Mouse (Mus musculus): ENCODE results near the gene Dkk2. TPM values are rescaled to one million over a fixed set of nuclear protein-coding genes. Genes with fewer than 3 reads are reported as not detected.
"Not testable (repeated sequence)": the region's sequence is repeated elsewhere in the genome, so short reads cannot be mapped to it uniquely, and the experiment has no call there.

The Dkk2 gene
- 0.01 TPM for polyA plus RNA-seq (2021)

DNA sequence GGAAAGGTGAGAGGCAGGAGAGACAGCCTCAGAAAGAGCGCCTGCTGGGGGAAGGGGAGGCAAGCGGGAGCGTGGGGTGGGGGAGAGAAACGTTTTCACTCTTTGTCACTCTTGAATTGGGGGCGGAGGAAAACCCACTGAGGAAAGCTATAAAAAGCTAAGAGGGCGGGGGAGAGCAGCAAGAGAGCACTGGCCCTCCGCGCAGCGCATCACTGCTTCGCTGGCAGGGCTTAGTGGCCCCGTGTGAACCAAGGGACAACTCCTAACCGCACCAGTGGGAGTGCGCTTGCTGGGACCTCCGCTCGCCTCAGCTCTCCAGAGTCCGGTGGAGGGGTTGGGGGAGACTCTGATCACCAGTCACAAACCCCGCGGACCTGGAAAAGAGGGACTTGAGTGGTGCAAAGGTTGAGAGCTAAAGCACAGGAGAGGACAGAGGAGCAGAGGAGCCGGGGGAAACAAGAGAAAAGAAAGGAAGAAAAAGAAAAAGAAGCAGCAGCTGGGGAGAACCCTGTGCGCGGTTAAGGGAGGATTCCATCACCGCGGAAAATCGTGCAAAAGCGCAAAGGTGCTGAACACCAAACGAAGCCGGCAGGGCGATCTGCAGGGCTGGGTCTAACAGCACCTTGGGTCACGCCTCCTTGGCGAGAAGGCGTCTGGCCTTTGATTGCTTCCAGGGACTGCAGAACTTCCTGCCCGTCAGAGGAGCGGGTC is at the start of gene Dkk2:
TSS of gene Dkk2 (plus strand) at position 181 of the 711 bp plus-strand sequence.
- no peak for TF ChIP-seq CTCF (IDR thresholded peaks at IDR 0.05)
- H3K27me3 ChIP-seq = peaks cover 4% of the 10 kb centered on the region
- ChIA-PET CTCF (interaction anchor here (1.2 kb wide), 1 partner anchor 10 kb away, joined by 3 read pairs; no protein-coding TSS in a partner anchor), POLR2A (interaction anchor here (0.7 kb wide), 1 partner anchor 616 kb away, joined by 3 read pairs; no protein-coding TSS in a partner anchor)
- ATAC-seq (no peak), DNase-seq (ENCODE audit: low read depth, low spot score) (no peak)
- in situ Hi-C loops (cut with MboI; ENCODE audit: low pct_unique_long_range_greater_than_20kb) = no loop called here

DNA sequence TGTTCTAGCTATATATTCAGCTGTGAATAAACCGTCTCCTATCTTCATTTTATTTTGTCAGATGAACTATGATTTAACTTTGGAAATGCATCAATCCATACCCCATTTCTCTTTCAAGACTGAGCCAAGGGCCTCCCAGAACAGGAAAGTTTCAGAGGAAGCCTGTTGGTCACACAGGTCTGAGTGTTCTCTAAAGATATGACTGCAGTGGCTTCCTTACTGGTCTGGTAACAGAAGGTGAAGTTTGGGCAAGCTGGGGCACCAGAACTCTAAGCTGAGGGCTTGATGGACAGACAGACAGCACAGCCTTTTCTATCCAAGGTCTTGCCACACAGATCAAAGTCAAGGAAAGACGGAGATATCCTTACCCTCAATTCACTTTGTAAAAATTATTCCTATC is 48.4 kb upstream of the Dkk2 start:
- DNase-seq (ENCODE audit: low read depth, low spot score) = no peak
- no peak for TF ChIP-seq CTCF (IDR thresholded peaks at IDR 0.05)
- ChIA-PET POLR2A (interaction anchor here (0.6 kb wide), 1 partner anchor 648 kb away, joined by 3 read pairs; no protein-coding TSS in a partner anchor), CTCF (interaction anchor here (1.0 to 2.8 kb wide), 3 partner anchors 14 to 185 kb away, joined by 3 to 9 read pairs (median 4); no protein-coding TSS in a partner anchor)
- H3K27me3 ChIP-seq = no peaks in the 10 kb centered on the region
- in situ Hi-C loops (cut with MboI; ENCODE audit: low pct_unique_long_range_greater_than_20kb) = no loop called here
- no peak for ATAC-seq

DNA sequence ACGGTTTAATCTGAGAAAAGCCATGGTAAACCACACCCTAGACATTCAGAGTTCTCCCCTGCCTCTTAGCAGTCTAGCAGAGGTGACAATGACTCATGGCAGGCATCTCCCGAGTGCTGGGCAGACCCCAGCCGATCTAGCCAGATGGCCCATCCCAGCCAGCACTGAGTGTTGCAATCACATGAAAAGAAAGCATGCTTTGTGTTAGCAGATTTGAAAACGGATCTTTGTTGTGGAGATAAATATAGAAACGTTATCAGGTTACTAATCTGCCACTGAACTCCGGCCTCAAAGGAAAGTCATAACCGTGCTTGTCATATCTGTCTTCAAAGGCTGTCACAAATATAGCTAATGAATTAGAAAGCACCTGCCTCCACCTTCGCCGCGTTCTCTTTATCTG is 47.4 kb upstream of the Dkk2 start:
- ChIA-PET CTCF (interaction anchor here (0.7 to 2.8 kb wide), 3 partner anchors 14 to 111 kb away, joined by 3 to 9 read pairs (median 4); no protein-coding TSS in a partner anchor), POLR2A (interaction anchor here (0.5 kb wide), 1 partner anchor 1221 kb away, joined by 4 read pairs; no protein-coding TSS in a partner anchor)
- no peak for TF ChIP-seq CTCF (IDR thresholded peaks at IDR 0.05)
- in situ Hi-C loops (cut with MboI; ENCODE audit: low pct_unique_long_range_greater_than_20kb) = no loop called here
- no peaks in the 10 kb centered on the region for H3K27me3 ChIP-seq
- DNase-seq (ENCODE audit: low read depth, low spot score) = no peak
- no peak for ATAC-seq

DNA sequence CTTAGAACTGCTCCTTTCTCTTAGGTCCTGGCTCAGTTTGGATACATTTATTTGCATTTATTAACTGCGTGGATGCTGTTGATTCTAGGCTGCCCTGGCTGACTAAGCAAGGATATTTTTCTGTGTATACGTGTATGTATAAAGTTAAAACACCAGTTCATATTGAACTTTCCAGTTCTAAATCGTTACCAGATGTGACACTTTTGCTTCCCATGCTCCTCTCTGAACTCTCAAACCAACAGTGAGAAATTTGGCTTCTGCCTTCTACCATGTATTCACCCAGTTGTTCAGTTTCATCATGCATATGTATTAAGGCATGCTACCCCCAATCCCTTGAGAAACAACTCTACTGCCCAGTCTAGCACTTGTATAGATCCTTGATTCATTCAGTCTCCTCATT is 45.0 kb upstream of the Dkk2 start:
- no peaks in the 10 kb centered on the region for H3K27me3 ChIP-seq
- ATAC-seq = no peak
- in situ Hi-C loops (cut with MboI; ENCODE audit: low pct_unique_long_range_greater_than_20kb) = no loop called here
- ChIA-PET CTCF (no interaction called here), POLR2A (no interaction called here)
- no peak for DNase-seq (ENCODE audit: low read depth, low spot score)
- TF ChIP-seq CTCF (IDR thresholded peaks at IDR 0.05) = no peak

DNA sequence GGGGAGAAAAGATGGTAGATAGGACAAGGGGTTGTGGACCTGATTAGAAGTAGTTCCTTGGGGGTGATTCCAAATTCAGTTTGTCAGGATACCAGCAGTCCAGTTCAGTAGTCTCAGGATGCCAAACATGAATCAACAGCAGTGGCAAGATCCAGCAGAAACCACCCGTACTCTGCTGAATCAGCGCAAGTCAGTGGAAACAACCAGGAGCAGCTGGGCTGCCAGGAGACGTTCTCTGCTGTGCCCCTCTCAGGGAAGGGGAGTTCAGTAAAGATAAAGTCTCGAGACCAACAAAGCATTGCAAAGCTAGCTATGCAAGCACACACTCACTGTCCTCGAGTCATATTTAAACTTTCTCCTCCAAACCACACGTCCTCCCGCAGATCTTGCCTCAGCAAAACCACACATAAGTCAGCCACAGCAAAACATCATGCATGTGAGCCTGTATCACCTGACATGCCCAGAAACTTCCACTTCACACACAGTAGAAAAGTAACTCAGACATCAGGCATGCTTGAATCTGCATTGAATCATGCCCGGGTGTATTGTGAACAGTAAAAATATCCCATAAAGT is 34.1 kb upstream of the Dkk2 start:
- no peak for TF ChIP-seq CTCF (IDR thresholded peaks at IDR 0.05)
- H3K27me3 ChIP-seq = no peaks in the 10 kb centered on the region
- DNase-seq (ENCODE audit: low read depth, low spot score) (no peak), ATAC-seq (peak; percentile 75)
- POLR2A ChIA-PET = no interaction called here
- in situ Hi-C loops (cut with MboI; ENCODE audit: low pct_unique_long_range_greater_than_20kb) = no loop called here
- CTCF ChIA-PET = interaction anchor here (0.8 to 1.5 kb wide), 5 partner anchors 13 to 43 kb away, joined by 3 to 4 read pairs (median 3); no protein-coding TSS in a partner anchor

DNA sequence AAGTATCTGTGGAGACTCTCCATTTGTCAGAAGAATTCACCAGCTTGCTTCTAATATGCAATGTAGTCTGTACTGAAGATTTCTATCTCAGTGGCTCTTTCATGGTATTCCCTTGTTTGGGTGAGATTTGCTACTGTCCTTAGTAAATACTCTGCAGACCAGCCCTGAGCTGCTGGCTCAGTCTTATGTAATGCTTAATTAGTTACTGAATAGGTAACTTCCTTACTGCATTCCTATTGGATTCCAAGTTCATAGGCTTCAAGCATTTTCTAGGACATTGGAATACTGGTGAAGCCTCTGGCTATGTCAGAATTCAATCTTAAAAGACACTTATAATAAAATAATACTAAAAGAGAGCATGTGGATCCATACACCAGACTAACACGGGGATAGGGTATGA is 22.3 kb upstream of the Dkk2 start:
- H3K27me3 ChIP-seq; DNase-seq (ENCODE audit: low read depth, low spot score); POLR2A ChIA-PET; in situ Hi-C loops (cut with MboI; ENCODE audit: low pct_unique_long_range_greater_than_20kb): not testable (repeated sequence)
- CTCF ChIA-PET = interaction anchor here (0.9 to 1.4 kb wide), 2 partner anchors 9 to 16 kb away, joined by 3 read pairs; no protein-coding TSS in a partner anchor
- ATAC-seq = peak; percentile 48

DNA sequence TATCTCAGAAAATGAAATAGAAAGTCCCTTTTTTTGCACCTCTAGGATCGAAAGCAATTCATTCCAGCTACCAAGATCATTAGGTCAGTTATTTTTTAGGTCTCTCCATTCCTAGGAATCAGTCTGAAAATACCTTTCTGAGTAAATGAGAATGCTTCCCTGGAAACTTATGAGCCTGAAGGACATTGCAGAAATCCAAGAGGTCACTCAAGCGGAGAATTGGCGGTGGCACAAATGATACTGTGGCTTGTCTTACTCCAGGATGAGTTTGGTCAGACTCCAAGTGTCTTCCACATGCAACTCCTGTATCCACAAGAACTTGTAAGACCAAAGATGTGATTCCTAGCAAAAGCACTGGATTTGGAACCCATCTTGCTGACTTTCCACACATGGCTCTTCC is 21.7 kb upstream of the Dkk2 start:
- ATAC-seq (peak; percentile 88), DNase-seq (ENCODE audit: low read depth, low spot score) (no peak)
- no peaks in the 10 kb centered on the region for H3K27me3 ChIP-seq
- no peak for TF ChIP-seq CTCF (IDR thresholded peaks at IDR 0.05)
- POLR2A ChIA-PET = no interaction called here
- CTCF ChIA-PET = interaction anchor here (0.9 kb wide), 1 partner anchor 9 kb away, joined by 3 read pairs; no protein-coding TSS in a partner anchor
- in situ Hi-C loops (cut with MboI; ENCODE audit: low pct_unique_long_range_greater_than_20kb) = no loop called here

DNA sequence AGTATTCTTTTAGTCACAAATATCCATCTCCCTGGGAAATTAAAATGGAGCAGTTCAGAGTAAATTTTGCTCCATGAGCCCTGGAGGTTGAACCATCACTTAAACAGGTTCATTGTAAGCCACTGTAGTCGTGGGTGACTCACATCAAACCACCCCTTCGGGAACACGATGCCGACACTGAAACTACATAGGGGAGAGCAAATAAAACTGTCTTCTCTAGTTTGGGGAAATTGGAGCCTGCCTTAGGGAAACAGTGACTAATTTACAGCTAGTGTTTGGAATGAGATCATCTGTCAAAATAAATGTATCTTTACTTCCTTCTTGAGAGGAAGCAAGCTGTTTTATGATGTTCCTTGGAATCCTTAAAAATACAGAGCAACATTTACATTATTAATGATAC is 21.1 kb upstream of the Dkk2 start:
- in situ Hi-C loops (cut with MboI; ENCODE audit: low pct_unique_long_range_greater_than_20kb) = no loop called here
- CTCF ChIA-PET = interaction anchor here (0.9 kb wide), 1 partner anchor 74 kb away, joined by 4 read pairs; no protein-coding TSS in a partner anchor
- POLR2A ChIA-PET = no interaction called here
- peak; percentile 38 for ATAC-seq
- no peak for DNase-seq (ENCODE audit: low read depth, low spot score)
- no peak for TF ChIP-seq CTCF (IDR thresholded peaks at IDR 0.05)
- no peaks in the 10 kb centered on the region for H3K27me3 ChIP-seq

DNA sequence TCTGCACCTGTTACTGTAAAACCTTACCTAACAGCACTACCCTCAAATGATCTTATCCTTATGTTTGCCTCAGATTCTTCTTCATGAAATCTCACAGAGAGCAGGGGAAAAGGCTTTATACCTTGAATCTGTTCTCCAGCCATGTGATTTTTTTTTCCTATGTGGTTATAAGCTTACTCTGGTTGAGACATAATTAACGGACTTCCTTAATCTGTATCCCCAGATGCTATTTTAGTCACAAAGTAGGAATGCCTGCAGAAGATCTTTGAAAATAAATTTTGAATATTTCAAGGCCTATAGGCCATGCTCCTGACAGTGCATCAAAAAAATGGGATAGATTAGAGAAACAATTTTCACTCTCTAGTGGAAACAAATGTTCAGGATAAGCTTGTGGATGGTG is 20.2 kb upstream of the Dkk2 start:
- ATAC-seq (no peak), DNase-seq (ENCODE audit: low read depth, low spot score) (no peak)
- POLR2A ChIA-PET = no interaction called here
- no peaks in the 10 kb centered on the region for H3K27me3 ChIP-seq
- CTCF ChIA-PET = interaction anchor here (1.1 kb wide), 2 partner anchors 11 to 14 kb away, joined by 3 to 4 read pairs; no protein-coding TSS in a partner anchor
- TF ChIP-seq CTCF (IDR thresholded peaks at IDR 0.05) = no peak
- in situ Hi-C loops (cut with MboI; ENCODE audit: low pct_unique_long_range_greater_than_20kb) = no loop called here

DNA sequence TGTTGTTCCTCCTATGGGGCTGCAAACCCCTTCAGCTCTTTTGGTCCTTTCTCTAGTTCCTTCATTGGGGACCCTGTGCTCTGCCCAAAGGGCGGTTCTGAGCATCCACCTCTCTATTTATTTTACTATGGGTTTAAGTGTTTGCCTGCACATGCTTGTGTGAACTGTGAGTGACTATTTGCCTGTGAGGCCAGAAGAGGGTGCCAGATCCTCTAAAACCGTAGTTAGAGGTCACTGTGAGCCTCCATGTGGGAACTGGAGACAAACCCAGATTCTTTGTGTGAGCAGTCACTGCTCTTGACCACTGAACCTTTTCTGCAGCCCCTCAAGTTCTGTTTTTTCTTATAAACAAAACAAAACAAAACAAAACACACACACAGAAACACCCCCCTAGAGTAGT is 14.1 kb upstream of the Dkk2 start:
- ATAC-seq (peak; percentile 78), DNase-seq (ENCODE audit: low read depth, low spot score) (no peak)
- TF ChIP-seq CTCF (IDR thresholded peaks at IDR 0.05) = peak; percentile 80
- no peaks in the 10 kb centered on the region for H3K27me3 ChIP-seq
- POLR2A ChIA-PET = no interaction called here
- CTCF ChIA-PET = no interaction called here
- in situ Hi-C loops (cut with MboI; ENCODE audit: low pct_unique_long_range_greater_than_20kb) = loop anchor here (5.0 kb wide), 1 partner anchor 94 kb away; no protein-coding TSS in a partner anchor

DNA sequence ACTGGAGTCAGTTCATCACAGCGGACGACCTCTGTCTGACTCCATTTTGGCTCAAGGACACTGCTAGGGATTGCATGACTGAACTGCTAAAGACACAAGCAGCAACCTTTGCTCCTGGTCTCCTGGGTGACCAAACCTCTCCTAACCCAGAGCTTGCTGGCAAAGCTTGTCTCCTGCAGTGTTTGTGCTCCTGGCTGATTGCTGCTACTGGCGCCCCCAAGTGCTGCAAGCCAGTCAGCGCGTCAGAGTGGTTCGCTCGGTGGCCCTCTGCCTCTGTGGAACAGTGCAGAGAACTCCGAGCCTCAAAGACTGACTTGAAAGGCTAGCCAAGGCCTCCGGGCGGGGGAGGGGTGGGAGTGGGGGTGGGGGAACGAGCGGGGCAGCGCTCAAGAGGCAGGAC is 1.1 kb upstream of the Dkk2 start:
- ChIA-PET POLR2A (no interaction called here), CTCF (interaction anchor here (1.2 kb wide), 1 partner anchor 11 kb away, joined by 3 read pairs; no protein-coding TSS in a partner anchor)
- TF ChIP-seq CTCF (IDR thresholded peaks at IDR 0.05) = peak; percentile 58
- peak; percentile 58 for ATAC-seq
- no peaks in the 10 kb centered on the region for H3K27me3 ChIP-seq
- in situ Hi-C loops (cut with MboI; ENCODE audit: low pct_unique_long_range_greater_than_20kb) = no loop called here
- DNase-seq (ENCODE audit: low read depth, low spot score) = no peak
